Mouse (Mus musculus) A20 (cell line): ENCODE results near the gene Arhgef2.
A peak's percentile ranks its signal among the peaks of the same experiment; 100 is the strongest.
"Not testable (repeated sequence)": the region's sequence is repeated elsewhere in the genome, so short reads cannot be mapped to it uniquely, and the experiment has no call there.

Source experiments
- DNase-seq: peaks from one replicate; pipeline ENCODE4 v3.0.0-alpha.2; 2011; ENCODE audit warnings: low read depth, low spot score

Gene Arhgef2

DNA sequence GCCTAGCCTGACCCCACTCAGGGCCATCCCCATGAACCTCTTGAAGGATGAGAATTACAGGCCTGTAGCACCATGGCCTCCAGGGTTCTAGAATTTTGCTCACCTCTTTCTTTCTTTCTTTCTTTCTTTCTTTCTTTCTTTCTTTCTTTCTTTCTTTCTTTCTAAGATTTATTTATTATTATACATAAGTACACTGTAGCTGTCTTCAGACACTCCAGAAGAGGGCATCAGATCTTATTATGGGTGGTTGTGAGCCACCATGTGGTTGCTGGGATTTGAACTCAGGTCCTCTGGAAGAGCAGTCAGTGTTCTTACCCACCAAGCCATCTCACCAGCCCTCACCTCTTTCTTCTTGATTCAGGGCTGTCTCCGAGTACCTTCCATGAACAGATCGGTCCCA, at the start of gene Arhgef2:
Arhgef2 (plus strand) TSS at position 301 of the 400 bp plus-strand sequence.
- not testable (repeated sequence) for DNase-seq

DNA sequence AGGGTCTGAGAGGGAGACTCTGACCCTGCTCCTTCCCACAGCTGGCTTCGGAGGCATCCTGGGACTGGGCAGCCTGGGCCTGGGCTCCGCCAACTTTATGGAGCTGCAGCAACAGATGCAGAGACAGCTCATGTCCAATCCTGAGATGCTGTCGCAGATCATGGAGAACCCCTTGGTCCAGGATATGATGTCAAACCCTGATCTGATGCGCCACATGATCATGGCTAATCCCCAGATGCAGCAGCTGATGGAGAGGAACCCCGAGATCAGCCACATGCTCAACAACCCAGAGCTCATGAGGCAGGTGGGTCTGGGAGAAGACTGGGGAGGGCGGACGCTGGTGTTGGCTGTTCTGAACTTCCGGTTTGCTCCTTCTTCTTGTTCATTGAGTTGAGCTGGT, 49.1 kb upstream of the Arhgef2 start:
- no peak for DNase-seq

GRCm38 (mm10) chr3:88559596-88559995, 46.2 kb upstream of the Arhgef2 start:
- no peak for DNase-seq

GRCm38 (mm10) chr3:88561989-88562388, 43.8 kb upstream of the Arhgef2 start:
- no peak for DNase-seq

- no peak for DNase-seq
These were observed 42.3 kb upstream of the Arhgef2 start for GRCm38 (mm10) chr3:88563442-88563841.

GRCm38 (mm10) chr3:88563966-88564365, 41.8 kb upstream of the Arhgef2 start:
- DNase-seq: no peak

GRCm38 (mm10) chr3:88566116-88566515, 39.6 kb upstream of the Arhgef2 start:
- DNase-seq: no peak

- DNase-seq: no peak
These were observed 39.2 kb upstream of the Arhgef2 start for GRCm38 (mm10) chr3:88566536-88567061.

GRCm38 (mm10) chr3:88567892-88568291, 37.9 kb upstream of the Arhgef2 start:
- DNase-seq: no peak

- DNase-seq: no peak
These were observed 37.2 kb upstream of the Arhgef2 start for GRCm38 (mm10) chr3:88568615-88569014.

GRCm38 (mm10) chr3:88569093-88569492, 36.7 kb upstream of the Arhgef2 start:
- DNase-seq: no peak

DNA sequence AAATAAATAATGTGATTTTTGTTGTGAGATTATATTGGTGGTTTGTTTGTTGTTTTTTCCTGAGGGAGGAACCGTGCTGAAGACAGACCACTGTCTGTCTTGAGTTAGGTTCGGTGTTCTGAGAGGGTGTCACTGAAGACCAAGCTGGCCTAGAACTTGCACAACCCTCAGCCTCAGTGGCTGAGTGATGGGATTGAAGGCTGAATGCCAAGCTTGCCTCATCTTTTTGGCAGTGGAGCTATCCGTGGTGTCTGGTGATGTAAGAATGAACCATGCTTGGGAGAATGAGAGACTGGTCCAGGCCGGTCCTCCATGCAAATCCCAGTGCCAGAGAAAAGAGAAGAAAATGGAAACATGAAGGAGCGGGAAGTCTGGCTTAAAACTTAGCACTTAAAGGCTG, 36.1 kb upstream of the Arhgef2 start:
- DNase-seq: no peak

GRCm38 (mm10) chr3:88570341-88570740, 35.4 kb upstream of the Arhgef2 start:
- no peak for DNase-seq

DNA sequence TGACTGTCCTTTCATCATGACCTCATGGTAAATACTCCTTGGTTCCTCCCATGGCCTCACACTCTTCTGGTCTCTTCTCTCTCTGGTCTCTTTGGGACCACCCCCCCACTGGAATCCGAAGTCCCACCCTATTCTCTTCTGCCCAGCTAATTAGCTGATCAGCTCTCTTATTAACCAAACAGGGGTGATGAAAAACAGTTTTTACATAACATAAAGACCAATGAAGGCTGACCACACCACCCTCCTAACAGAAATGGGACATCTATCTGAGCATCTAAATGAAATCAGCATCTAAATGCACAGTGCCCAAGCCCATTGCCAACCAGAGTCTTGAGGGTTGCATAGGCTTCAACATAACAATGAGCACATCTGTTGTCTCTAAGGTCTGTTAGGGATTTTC, 33.9 kb upstream of the Arhgef2 start:
- no peak for DNase-seq

- no peak for DNase-seq
These were observed 32.9 kb upstream of the Arhgef2 start for GRCm38 (mm10) chr3:88572835-88573234.

DNA sequence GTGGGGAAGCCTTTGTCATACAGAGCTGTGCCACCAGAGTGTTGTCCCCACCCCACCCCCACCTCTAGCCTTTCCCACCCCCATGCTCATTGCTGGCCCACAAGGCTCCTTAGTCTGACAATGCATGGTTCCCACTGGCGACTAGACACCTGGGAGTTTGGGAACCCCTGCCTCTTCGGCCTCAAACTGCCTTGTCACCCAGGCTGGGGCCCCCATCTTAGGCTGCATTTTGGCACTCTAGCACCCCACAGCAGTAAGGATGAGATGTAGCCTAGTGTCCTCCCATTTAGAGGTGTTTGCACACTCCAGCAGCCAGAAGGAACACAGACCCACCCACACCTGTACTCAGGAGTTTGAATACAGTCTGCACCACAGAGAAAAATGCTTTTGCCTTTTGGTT, 32.0 kb upstream of the Arhgef2 start:
- no peak for DNase-seq

DNA sequence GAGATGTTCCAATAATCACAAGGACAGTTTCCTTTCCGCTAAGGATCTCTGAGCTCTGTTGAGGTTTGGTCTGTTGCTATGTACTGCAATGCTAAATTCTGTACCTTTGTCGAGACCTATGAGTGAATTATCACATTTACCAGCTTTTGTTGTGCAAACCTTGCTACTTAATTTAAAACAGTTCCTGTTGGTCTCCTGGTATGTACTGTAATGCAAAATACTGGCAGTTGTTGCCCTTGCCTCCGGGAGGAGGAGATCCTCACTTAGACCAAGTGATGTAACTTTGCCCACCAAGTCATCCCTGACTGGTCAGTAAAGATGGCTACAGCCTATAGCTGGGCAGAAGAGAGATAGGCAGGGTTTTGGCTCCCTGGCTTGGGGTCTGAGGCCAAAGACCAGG, 30.2 kb upstream of the Arhgef2 start, which contains the start of gene Ssr2:
Ssr2 (plus strand) TSS at position 337 of the 400 bp plus-strand sequence.
- no peak for DNase-seq

DNA sequence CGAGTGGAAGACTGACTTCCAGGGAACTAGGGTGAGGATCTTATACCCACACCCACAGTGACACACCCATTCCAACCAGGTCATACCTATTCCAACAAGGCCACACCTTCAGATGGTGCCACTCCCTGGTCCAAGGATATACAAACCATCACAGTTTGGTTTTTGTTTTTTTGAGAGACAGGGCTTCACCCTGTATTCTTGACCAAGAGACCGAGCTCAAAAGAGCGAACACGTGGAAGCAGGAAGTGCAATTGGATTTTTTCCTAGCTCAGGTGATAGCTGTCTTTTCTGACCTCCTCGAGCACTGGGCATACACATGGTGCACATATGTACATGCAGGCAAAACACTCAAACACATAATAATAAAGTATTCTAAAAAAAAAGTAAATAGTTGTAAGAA, 27.9 kb upstream of the Arhgef2 start:
- not testable (repeated sequence) for DNase-seq

- DNase-seq: no peak
These were observed 27.0 kb upstream of the Arhgef2 start for GRCm38 (mm10) chr3:88578498-88579424.

DNA sequence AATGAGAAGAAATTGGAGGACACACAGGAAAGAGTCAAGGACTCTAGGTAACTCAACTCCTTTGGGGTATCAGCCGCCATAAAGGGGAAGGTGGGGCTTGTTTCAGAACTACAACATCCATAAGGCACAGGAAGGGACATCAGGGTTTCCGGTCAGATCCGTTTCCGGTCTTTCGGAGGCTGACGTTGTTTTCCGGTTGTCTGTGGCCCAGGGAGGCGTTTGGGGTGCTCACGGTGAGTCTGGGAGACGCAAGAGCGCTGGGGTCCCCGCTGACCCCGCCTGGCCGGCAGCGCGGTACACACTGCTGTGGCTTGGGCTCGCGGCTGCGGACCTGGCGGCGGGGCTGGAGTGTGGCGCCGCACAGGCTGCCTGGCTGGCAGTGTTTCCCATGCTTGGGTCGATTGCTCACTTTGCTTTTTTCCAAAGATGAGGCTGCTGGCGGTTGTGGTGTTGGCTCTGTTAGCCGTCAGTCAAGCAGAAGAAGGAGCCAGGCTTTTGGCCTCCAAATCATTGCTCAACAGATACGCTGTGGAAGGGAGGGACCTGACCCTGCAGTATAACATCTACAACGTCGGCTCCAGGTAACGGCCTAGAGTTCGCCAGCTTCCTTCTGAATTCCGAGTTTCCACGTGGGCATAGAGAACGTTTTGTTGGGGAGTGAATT, 26.2 kb upstream of the Arhgef2 start:
- DNase-seq: peak; percentile 90

DNA sequence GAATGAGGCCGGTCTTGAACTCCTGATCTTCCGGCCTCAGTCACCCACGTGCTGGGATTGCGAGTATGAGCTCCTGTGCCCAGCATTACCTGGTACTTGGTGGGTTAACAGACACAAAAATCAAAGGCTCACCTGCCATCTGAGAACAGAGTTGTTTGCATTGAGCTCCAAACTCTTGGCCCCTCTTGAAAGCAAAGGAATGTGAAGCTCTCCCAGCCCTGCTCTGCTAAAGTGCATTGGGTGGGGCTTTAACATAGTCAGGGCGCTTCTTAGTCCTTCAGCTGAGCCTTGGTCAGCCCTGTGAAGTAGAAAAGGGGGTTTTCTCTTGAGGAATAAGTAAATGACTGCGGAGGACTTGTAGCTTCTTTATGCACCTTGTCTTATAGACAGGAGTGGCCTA, 20.0 kb upstream of the Arhgef2 start:
- no peak for DNase-seq

DNA sequence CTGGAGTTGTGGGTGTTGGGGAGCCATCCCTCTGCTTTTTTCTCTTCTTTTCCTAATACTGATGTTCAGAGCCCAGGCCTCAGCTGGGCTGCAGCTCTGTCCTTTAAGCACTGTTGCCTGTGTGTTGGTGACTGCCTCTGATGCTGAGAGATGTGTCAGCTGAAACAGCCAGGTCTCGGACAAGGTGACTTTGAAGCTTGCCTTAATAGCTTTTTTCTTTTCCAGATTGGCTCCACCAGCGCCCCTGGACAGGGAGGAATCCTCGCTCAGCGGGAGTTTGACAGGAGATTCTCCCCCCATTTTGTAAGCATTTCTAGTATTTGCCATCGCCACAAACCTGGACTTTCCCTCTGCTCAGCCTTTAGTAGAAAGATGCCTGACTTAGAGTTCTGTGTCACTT, 19.1 kb upstream of the Arhgef2 start:
- no peak for DNase-seq

GRCm38 (mm10) chr3:88590246-88590645, 15.5 kb upstream of the Arhgef2 start:
- DNase-seq: no peak
